ENCODE assay signal across 8 mouse cellular contexts in genomic region chr1:131096132-131096695, GRCm38 (mm10). TPM values are rescaled to one million over a fixed set of nuclear protein-coding genes. Genes with fewer than 3 reads are reported as not detected.
DNase-seq lines count a peak whose midpoint lies in the region; ATAC-seq and TF ChIP-seq lines count a peak whose summit lies in the region.

No protein-coding gene starts in this region.

- no peaks in the 10 kb centered on the region for H3K9me3 ChIP-seq in heart, embryonic 14.5 days (ENCODE audit: control insufficient read depth, low read length)
- no peaks in the 10 kb centered on the region for H3K9me3 ChIP-seq in ES-Bruce4 (replicated peaks; ENCODE audit: control insufficient read depth, insufficient read depth, low read length, poor library complexity, severe bottlenecking)
- H3K9me3 ChIP-seq in hindbrain, embryonic 13.5 days = no peaks in the 10 kb centered on the region

- TF ChIP-seq EP300 in ES-Bruce4 (IDR thresholded peaks at IDR 0.05; ENCODE audit: insufficient read depth, low read depth, low read length) = no peak

- peak overlapping the region; percentile 78 for H3K4me2 ChIP-seq in heart, embryonic 14.5 days (ENCODE audit: low read length)
- peak overlapping the region; percentile 80 for H3K4me2 ChIP-seq in hindbrain, embryonic 13.5 days

- no peak for TF ChIP-seq POLR2A in ES-Bruce4 (IDR thresholded peaks at IDR 0.05; ENCODE audit: insufficient read depth, low read length)

- peak overlapping the region; percentile 97 to 99 for H3K4me3 ChIP-seq in heart, embryonic 14.5 days (ENCODE audit: control insufficient read depth in 1 of 2, insufficient read depth in 1 of 2, low read depth in 1 of 2, low read length in 2 of 2)
- peak overlapping the region; percentile 59 for H3K4me3 ChIP-seq in ES-Bruce4 (ENCODE audit: low read depth, low read length)
- peak overlapping the region; percentile 93 for H3K4me3 ChIP-seq in hindbrain, embryonic 13.5 days

- peak overlapping the region; percentile 97 for H3K9ac ChIP-seq in heart, embryonic 14.5 days (ENCODE audit: low read length)
- H3K9ac ChIP-seq in ES-Bruce4 (ENCODE audit: low read depth, poor library complexity, severe bottlenecking) = peak overlapping the region; percentile 53
- H3K9ac ChIP-seq in hindbrain, embryonic 13.5 days = peak overlapping the region; percentile 93

- TF ChIP-seq CTCF in ES-Bruce4 (IDR thresholded peaks at IDR 0.05; ENCODE audit: low read depth, low read length) = no peak

- no peak for DNase-seq in heart, postnatal 14 days
- no peak for DNase-seq in cerebellum, adult 9-11 months
- DNase-seq in thymus, postnatal 25 days = no peak
- DNase-seq in testis, postnatal 14 days (ENCODE audit: low spot score) = no peak

- peaks cover 33 to 52% of the 10 kb centered on the region in 2 experiments for H3K4me1 ChIP-seq in heart, embryonic 14.5 days (ENCODE audit: control insufficient read depth in 2 of 2, insufficient read depth in 2 of 2, low read length in 2 of 2)
- no peaks in the 10 kb centered on the region for H3K4me1 ChIP-seq in ES-Bruce4 (ENCODE audit: control insufficient read depth, insufficient read depth, low read length)
- peaks cover 55% of the 10 kb centered on the region for H3K4me1 ChIP-seq in hindbrain, embryonic 13.5 days (replicated peaks)

- H3K27ac ChIP-seq in heart, embryonic 14.5 days (replicated peaks in 1 of 2; ENCODE audit: control insufficient read depth in 1 of 2, insufficient read depth in 1 of 2, low read depth in 2 of 2, low read length in 2 of 2) = peak overlapping the region; percentile 97 to 98
- no peak overlapping the region for H3K27ac ChIP-seq in ES-Bruce4 (ENCODE audit: insufficient read depth, low read length)
- peak overlapping the region; percentile 88 for H3K27ac ChIP-seq in hindbrain, embryonic 13.5 days

- WGBS in heart, embryonic 14.5 days = 6% methylated on average over 9 of the region's 9 CpGs
- 26% methylated on average over 9 of the region's 9 CpGs for WGBS in hindbrain, embryonic 13.5 days

- H3K36me3 ChIP-seq in heart, embryonic 14.5 days (ENCODE audit: control insufficient read depth, insufficient read depth, low read length) = peaks cover 8% of the 10 kb centered on the region; the same call in 1 of the 2 replicates
- H3K36me3 ChIP-seq in ES-Bruce4 (ENCODE audit: control insufficient read depth, insufficient read depth, low read length, poor library complexity, severe bottlenecking) = no peaks in the 10 kb centered on the region
- no peaks in the 10 kb centered on the region for H3K36me3 ChIP-seq in hindbrain, embryonic 13.5 days

- ATAC-seq in heart, embryonic 14.5 days (ENCODE audit: insufficient number of reproducible peaks, insufficient read depth, low FRiP score, low read depth) = no peak
- no peak for ATAC-seq in hindbrain, embryonic 13.5 days (ENCODE audit: low FRiP score)
- ATAC-seq in megakaryocyte-erythroid progenitor cell, adult 5-6 weeks (replicated peaks; ENCODE audit: low FRiP score, low TSS enrichment, poor library complexity, severe bottlenecking) = peak; percentile 20; the same call in 1 of the 2 replicates

- H3K27me3 ChIP-seq in heart, embryonic 14.5 days (ENCODE audit: control insufficient read depth, insufficient read depth, low read length) = no peaks in the 10 kb centered on the region
- peaks cover 2% of the 10 kb centered on the region; the same call in 1 of the 2 replicates for H3K27me3 ChIP-seq in ES-Bruce4 (ENCODE audit: control insufficient read depth, insufficient read depth, low read length, poor library complexity, severe bottlenecking)
- H3K27me3 ChIP-seq in hindbrain, embryonic 13.5 days = peaks cover 3% of the 10 kb centered on the region; the same call in 1 of the 2 replicates

- intact Hi-C loops in heart, postnatal 14 days (cut with DNase I) = loop anchor here (2.0 kb wide), 1 partner anchor 35 kb away; no protein-coding TSS in a partner anchor

RNA-seq across cellular contexts. Expression of gene Mapkapk2, which starts 1.4 kb away (rescaled TPM):
- polyA plus RNA-seq in heart, embryonic 14.5 days (2014; fragmentation: Nextera tagmentation; extraction: Ambion mirVana) = 59.9 and 96.1 TPM in 2 replicates
- 100 to 1,000 TPM; 209 to 221 TPM for total RNA-seq in heart, postnatal 14 days (2021)
- polyA plus RNA-seq in ES-Bruce4 (2011; ENCODE audit: insufficient read depth, insufficient read length, low read depth, missing spikeins) = 64.9 and 65.1 TPM in 2 replicates
- polyA plus RNA-seq in hindbrain, embryonic 13.5 days (2015; fragmentation: Nextera tagmentation; extraction: Ambion mirVana) = 22.0 and 23.1 TPM in 2 replicates
- 43.1 and 46.2 TPM in 2 replicates for total RNA-seq in megakaryocyte-erythroid progenitor cell, adult 5-6 weeks (2014; fragmentation: Nextera tagmentation)
- total RNA-seq in megakaryocyte-erythroid progenitor cell, adult 5-6 weeks (2017) = 37.1 and 42.6 TPM in 2 replicates

RNA-seq across cellular contexts. Expression of gene Dyrk3, which starts 41.9 kb away (rescaled TPM):
- polyA plus RNA-seq in heart, embryonic 14.5 days (2014; fragmentation: Nextera tagmentation; extraction: Ambion mirVana) = 1.5 and 1.7 TPM in 2 replicates
- under 1 TPM; 0.37 to 0.53 TPM for total RNA-seq in heart, postnatal 14 days (2021)
- 27.3 and 27.6 TPM in 2 replicates for polyA plus RNA-seq in ES-Bruce4 (2011; ENCODE audit: insufficient read depth, insufficient read length, low read depth, missing spikeins)
- polyA plus RNA-seq in hindbrain, embryonic 13.5 days (2015; fragmentation: Nextera tagmentation; extraction: Ambion mirVana) = 15.5 and 15.6 TPM in 2 replicates
- 18.2 and 19.6 TPM in 2 replicates for total RNA-seq in megakaryocyte-erythroid progenitor cell, adult 5-6 weeks (2014; fragmentation: Nextera tagmentation)
- total RNA-seq in megakaryocyte-erythroid progenitor cell, adult 5-6 weeks (2017) = 20.0 and 31.3 TPM in 2 replicates

RNA-seq across cellular contexts. Expression of gene Eif2d, which starts 56.8 kb away (rescaled TPM):
- 49.6 and 50.2 TPM in 2 replicates for polyA plus RNA-seq in heart, embryonic 14.5 days (2014; fragmentation: Nextera tagmentation; extraction: Ambion mirVana)
- total RNA-seq in heart, postnatal 14 days (2021) = 10 to 100 TPM; 36.4 to 38.2 TPM
- 96.5 and 99.1 TPM in 2 replicates for polyA plus RNA-seq in ES-Bruce4 (2011; ENCODE audit: insufficient read depth, insufficient read length, low read depth, missing spikeins)
- 52.7 and 52.8 TPM in 2 replicates for polyA plus RNA-seq in hindbrain, embryonic 13.5 days (2015; fragmentation: Nextera tagmentation; extraction: Ambion mirVana)
- total RNA-seq in megakaryocyte-erythroid progenitor cell, adult 5-6 weeks (2014; fragmentation: Nextera tagmentation) = 73.6 and 79.4 TPM in 2 replicates
- 37.4 and 48.3 TPM in 2 replicates for total RNA-seq in megakaryocyte-erythroid progenitor cell, adult 5-6 weeks (2017)
